Mouse (Mus musculus): ENCODE data around the gene Rnf20. TPM values are rescaled to one million over a fixed set of nuclear protein-coding genes. Genes with fewer than 3 reads are reported as not detected.
"Not testable (repeated sequence)": the region's sequence is repeated elsewhere in the genome, so short reads cannot be mapped to it uniquely, and the experiment has no call there.

Gene Rnf20
- polyA plus RNA-seq, 1 experiment from 2014 or later: 45.3 TPM

- no peak overlapping the region for H3K4me3 ChIP-seq (ENCODE audit: low read depth, low read length)
- no peak overlapping the region for H3K27ac ChIP-seq (ENCODE audit: low read length)
- no peaks in the 10 kb centered on the region for H3K4me1 ChIP-seq (ENCODE audit: control insufficient read depth, insufficient read depth, low read length)
- H3K36me3 ChIP-seq (ENCODE audit: control insufficient read depth, insufficient read depth, low read length): no peaks in the 10 kb centered on the region
- no peak overlapping the region for H3K9ac ChIP-seq (ENCODE audit: low read depth, low read length)
- ATAC-seq: no peak
- H3K4me2 ChIP-seq (ENCODE audit: low read length): no peak overlapping the region
- no peaks in the 10 kb centered on the region for H3K9me3 ChIP-seq (replicated peaks; ENCODE audit: control insufficient read depth, low read length, poor library complexity, severe bottlenecking)
- no peaks in the 10 kb centered on the region for H3K27me3 ChIP-seq (ENCODE audit: control insufficient read depth, insufficient read depth, low read depth, low read length)
- WGBS: 56% methylated on average over 1 of the region's 1 CpGs
Observed at GRCm38 (mm10) chr4:49604016-49604546, 27.7 kb upstream of the Rnf20 start.

- no peaks in the 10 kb centered on the region for H3K36me3 ChIP-seq (ENCODE audit: control insufficient read depth, insufficient read depth, low read length)
- H3K9ac ChIP-seq (ENCODE audit: low read depth, low read length): no peak overlapping the region
- H3K4me3 ChIP-seq (ENCODE audit: low read depth, low read length): no peak overlapping the region
- H3K27me3 ChIP-seq (ENCODE audit: control insufficient read depth, insufficient read depth, low read depth, low read length): no peaks in the 10 kb centered on the region
- no peak overlapping the region for H3K27ac ChIP-seq (ENCODE audit: low read length)
- WGBS: 91% methylated on average over 5 of the region's 5 CpGs
- H3K9me3 ChIP-seq (replicated peaks; ENCODE audit: control insufficient read depth, low read length, poor library complexity, severe bottlenecking): no peaks in the 10 kb centered on the region
- no peak for ATAC-seq
- H3K4me1 ChIP-seq (ENCODE audit: control insufficient read depth, insufficient read depth, low read length): no peaks in the 10 kb centered on the region
- no peak overlapping the region for H3K4me2 ChIP-seq (ENCODE audit: low read length)
Observed at GRCm38 (mm10) chr4:49604616-49605015, 27.2 kb upstream of the Rnf20 start.

DNA sequence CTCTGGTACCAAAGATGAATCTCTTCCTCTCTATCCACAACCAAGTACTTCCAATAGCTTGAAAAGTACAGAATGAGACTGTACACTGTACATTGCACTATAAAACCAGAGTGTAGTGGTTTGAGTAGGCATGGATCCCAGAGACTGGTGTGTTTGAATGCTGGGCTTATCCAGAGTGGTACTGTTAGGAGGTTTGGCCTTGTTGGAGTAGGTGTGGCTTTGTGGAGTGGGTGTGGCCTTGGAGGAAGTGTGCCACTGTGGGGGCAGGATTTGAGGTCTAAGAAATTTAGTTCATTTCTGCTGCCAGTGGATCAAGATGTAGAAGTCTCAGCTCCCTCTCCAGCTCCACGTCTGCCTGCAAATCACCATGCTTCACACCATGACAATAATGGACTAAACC is 26.3 kb upstream of the Rnf20 start:
- no peaks in the 10 kb centered on the region for H3K9me3 ChIP-seq (replicated peaks; ENCODE audit: control insufficient read depth, low read length, poor library complexity, severe bottlenecking)
- H3K4me1 ChIP-seq (ENCODE audit: control insufficient read depth, insufficient read depth, low read length): no peaks in the 10 kb centered on the region
- H3K36me3 ChIP-seq (ENCODE audit: control insufficient read depth, insufficient read depth, low read length): no peaks in the 10 kb centered on the region
- no peak for ATAC-seq
- no peak overlapping the region for H3K4me2 ChIP-seq (ENCODE audit: low read length)
- 79% methylated on average over 1 of the region's 1 CpGs for WGBS
- H3K4me3 ChIP-seq (ENCODE audit: low read depth, low read length): no peak overlapping the region
- H3K27me3 ChIP-seq (ENCODE audit: control insufficient read depth, insufficient read depth, low read depth, low read length): no peaks in the 10 kb centered on the region
- H3K27ac ChIP-seq (ENCODE audit: low read length): no peak overlapping the region
- no peak overlapping the region for H3K9ac ChIP-seq (ENCODE audit: low read depth, low read length)

DNA sequence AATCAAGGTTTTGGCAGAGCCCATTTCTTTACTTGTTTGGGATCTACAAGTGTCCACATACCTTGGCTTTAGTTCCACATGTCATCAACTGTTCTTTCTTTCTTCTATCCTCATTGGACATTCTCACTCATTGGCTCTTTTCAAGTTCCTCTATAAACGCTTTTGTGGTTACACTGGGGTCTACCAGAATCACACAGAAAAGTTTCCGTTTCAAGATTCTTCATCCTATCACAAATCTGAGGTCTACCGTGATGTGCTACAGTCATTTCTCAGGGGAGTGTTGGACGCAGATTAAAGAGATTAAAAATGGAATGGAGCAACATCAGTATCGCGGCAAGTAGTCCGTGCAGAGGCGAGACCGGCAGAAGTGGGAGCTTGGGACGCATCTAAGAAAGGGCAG is 14.9 kb upstream of the Rnf20 start:
- ATAC-seq: no peak
- no peaks in the 10 kb centered on the region for H3K36me3 ChIP-seq (ENCODE audit: control insufficient read depth, insufficient read depth, low read length)
- no peaks in the 10 kb centered on the region for H3K4me1 ChIP-seq (ENCODE audit: control insufficient read depth, insufficient read depth, low read length)
- H3K9ac ChIP-seq (ENCODE audit: low read depth, low read length): no peak overlapping the region
- no peak overlapping the region for H3K27ac ChIP-seq (ENCODE audit: low read length)
- H3K4me3 ChIP-seq (ENCODE audit: low read depth, low read length): no peak overlapping the region
- no peaks in the 10 kb centered on the region for H3K9me3 ChIP-seq (replicated peaks; ENCODE audit: control insufficient read depth, low read length, poor library complexity, severe bottlenecking)
- H3K4me2 ChIP-seq (ENCODE audit: low read length): no peak overlapping the region
- WGBS: 91% methylated on average over 10 of the region's 10 CpGs
- H3K27me3 ChIP-seq (ENCODE audit: control insufficient read depth, insufficient read depth, low read depth, low read length): no peaks in the 10 kb centered on the region

DNA sequence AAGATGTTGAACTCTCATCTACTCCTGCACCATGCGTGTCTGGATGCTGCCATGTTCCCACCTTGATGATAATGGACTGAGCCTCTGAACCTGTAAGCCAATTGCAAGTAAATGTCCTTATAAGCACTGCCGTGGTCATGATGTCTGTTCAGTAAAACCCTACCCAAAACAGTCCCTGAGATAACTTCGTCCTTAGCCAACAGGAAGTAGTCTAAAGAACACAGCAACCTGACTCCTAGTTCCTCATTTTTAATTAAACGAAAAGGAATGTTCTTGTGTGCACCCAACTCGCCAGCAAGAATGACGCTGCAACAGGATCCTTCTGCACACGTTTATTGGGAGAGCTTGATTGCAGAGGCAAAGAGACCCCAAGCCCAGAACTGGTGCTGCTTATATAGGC is 11.9 kb upstream of the Rnf20 start:
- not testable (repeated sequence) for H3K9me3 ChIP-seq (replicated peaks; ENCODE audit: control insufficient read depth, low read length, poor library complexity, severe bottlenecking); H3K27ac ChIP-seq (ENCODE audit: low read length); H3K4me1 ChIP-seq (ENCODE audit: control insufficient read depth, insufficient read depth, low read length); H3K27me3 ChIP-seq (ENCODE audit: control insufficient read depth, insufficient read depth, low read depth, low read length); H3K36me3 ChIP-seq (ENCODE audit: control insufficient read depth, insufficient read depth, low read length); H3K4me3 ChIP-seq (ENCODE audit: low read depth, low read length); H3K9ac ChIP-seq (ENCODE audit: low read depth, low read length); ATAC-seq; H3K4me2 ChIP-seq (ENCODE audit: low read length)
- whole genome bisulfite sequencing: 92% methylated on average over 7 of the region's 7 CpGs

DNA sequence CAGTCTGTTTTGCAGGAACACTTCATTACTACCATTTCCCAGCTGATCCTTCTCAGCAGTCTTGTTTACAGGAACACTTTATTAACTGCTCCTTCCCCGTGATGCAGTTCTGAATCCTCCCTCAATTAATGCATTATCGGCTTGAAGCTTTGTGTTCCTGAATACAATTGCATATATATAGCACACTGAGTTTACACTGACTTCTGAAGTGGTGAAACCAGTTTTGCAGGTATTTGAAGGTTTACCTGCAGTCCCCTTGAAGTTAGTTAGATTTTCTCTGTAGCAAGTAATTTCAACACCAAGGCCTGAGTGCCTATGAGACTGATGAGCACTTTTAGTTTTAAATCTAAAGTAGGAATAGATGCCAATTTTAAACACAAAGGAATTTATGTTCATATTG is 9.5 kb upstream of the Rnf20 start:
- no peak overlapping the region for H3K4me3 ChIP-seq (ENCODE audit: low read depth, low read length)
- H3K9ac ChIP-seq (ENCODE audit: low read depth, low read length): no peak overlapping the region
- no peaks in the 10 kb centered on the region for H3K36me3 ChIP-seq (ENCODE audit: control insufficient read depth, insufficient read depth, low read length)
- no peaks in the 10 kb centered on the region for H3K4me1 ChIP-seq (ENCODE audit: control insufficient read depth, insufficient read depth, low read length)
- no peak overlapping the region for H3K4me2 ChIP-seq (ENCODE audit: low read length)
- 87% methylated on average over 2 of the region's 2 CpGs for WGBS
- H3K27me3 ChIP-seq (ENCODE audit: control insufficient read depth, insufficient read depth, low read depth, low read length): no peaks in the 10 kb centered on the region
- H3K27ac ChIP-seq (ENCODE audit: low read length): no peak overlapping the region
- H3K9me3 ChIP-seq (replicated peaks; ENCODE audit: control insufficient read depth, low read length, poor library complexity, severe bottlenecking): no peaks in the 10 kb centered on the region
- ATAC-seq: no peak

DNA sequence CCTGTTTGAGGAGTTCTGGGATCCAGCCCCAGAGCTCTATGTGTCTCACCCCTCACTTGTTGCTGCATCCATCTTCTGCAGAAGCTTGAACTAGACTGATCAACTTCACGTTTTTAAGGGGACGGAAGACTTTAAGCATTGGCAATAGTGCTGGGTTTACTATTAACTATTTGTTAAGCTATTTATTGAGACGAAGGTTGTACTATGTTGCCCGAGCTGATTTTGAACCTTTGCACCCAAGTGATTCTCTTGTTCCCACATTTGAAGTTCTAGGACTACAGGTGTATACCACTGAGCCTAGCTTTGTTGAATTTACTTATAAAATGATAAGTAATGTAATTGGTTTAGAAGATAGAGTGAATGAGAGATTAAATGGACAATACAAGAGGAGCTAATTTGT is 7.9 kb upstream of the Rnf20 start:
- Histone ChIP-seq H3K27me3 (ENCODE audit: control insufficient read depth, insufficient read depth, low read depth, low read length) (no peaks in the 10 kb centered on the region), H3K9me3 (replicated peaks; ENCODE audit: control insufficient read depth, low read length, poor library complexity, severe bottlenecking) (no peaks in the 10 kb centered on the region), H3K9ac (ENCODE audit: low read depth, low read length) (no peak overlapping the region), H3K4me3 (ENCODE audit: low read depth, low read length) (no peak overlapping the region), H3K4me2 (ENCODE audit: low read length) (no peak overlapping the region), H3K4me1 (ENCODE audit: control insufficient read depth, insufficient read depth, low read length) (no peaks in the 10 kb centered on the region), H3K27ac (ENCODE audit: low read length) (no peak overlapping the region), H3K36me3 (ENCODE audit: control insufficient read depth, insufficient read depth, low read length) (no peaks in the 10 kb centered on the region)
- no peak for ATAC-seq
- 88% methylated on average over 4 of the region's 4 CpGs for WGBS

DNA sequence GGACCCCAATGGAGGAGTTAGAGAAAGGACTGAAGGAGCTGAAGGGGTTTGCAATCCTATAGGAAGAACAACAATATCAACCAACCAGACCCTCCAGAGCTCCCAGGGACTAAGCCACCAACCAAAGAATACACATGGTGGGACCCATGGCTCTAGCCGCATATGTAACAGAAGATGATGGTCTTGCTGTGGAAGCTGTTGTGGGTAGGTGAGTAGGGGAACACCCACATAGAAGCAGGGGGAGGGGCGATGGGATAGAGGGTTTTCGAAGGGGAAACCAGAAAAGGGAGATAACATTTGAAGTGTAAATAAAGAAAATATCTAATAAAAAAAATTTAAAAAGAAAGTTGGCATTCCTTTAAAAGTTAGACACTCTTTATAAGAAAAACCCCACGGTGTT is 6.8 kb upstream of the Rnf20 start:
- H3K4me1 ChIP-seq (ENCODE audit: control insufficient read depth, insufficient read depth, low read length); H3K27me3 ChIP-seq (ENCODE audit: control insufficient read depth, insufficient read depth, low read depth, low read length); H3K27ac ChIP-seq (ENCODE audit: low read length); H3K9ac ChIP-seq (ENCODE audit: low read depth, low read length); H3K4me3 ChIP-seq (ENCODE audit: low read depth, low read length); H3K36me3 ChIP-seq (ENCODE audit: control insufficient read depth, insufficient read depth, low read length); H3K9me3 ChIP-seq (replicated peaks; ENCODE audit: control insufficient read depth, low read length, poor library complexity, severe bottlenecking); H3K4me2 ChIP-seq (ENCODE audit: low read length); ATAC-seq: not testable (repeated sequence)
- WGBS: 88% methylated on average over 4 of the region's 4 CpGs

GRCm38 (mm10) chr4:49626973-49627372 is 4.8 kb upstream of the Rnf20 start:
- Histone ChIP-seq H3K9ac (ENCODE audit: low read depth, low read length) (no peak overlapping the region), H3K4me1 (ENCODE audit: control insufficient read depth, insufficient read depth, low read length) (no peaks in the 10 kb centered on the region), H3K4me3 (ENCODE audit: low read depth, low read length) (no peak overlapping the region), H3K27me3 (ENCODE audit: control insufficient read depth, insufficient read depth, low read depth, low read length) (no peaks in the 10 kb centered on the region), H3K27ac (ENCODE audit: low read length) (no peak overlapping the region), H3K36me3 (ENCODE audit: control insufficient read depth, insufficient read depth, low read length) (no peaks in the 10 kb centered on the region), H3K9me3 (replicated peaks; ENCODE audit: control insufficient read depth, low read length, poor library complexity, severe bottlenecking) (no peaks in the 10 kb centered on the region), H3K4me2 (ENCODE audit: low read length) (no peak overlapping the region)
- no peak for ATAC-seq
- 3% methylated on average over 3 of the region's 3 CpGs for WGBS

- Histone ChIP-seq H3K9me3 (replicated peaks; ENCODE audit: control insufficient read depth, low read length, poor library complexity, severe bottlenecking) (no peaks in the 10 kb centered on the region), H3K9ac (ENCODE audit: low read depth, low read length) (no peak overlapping the region), H3K27me3 (ENCODE audit: control insufficient read depth, insufficient read depth, low read depth, low read length) (no peaks in the 10 kb centered on the region), H3K27ac (ENCODE audit: low read length) (no peak overlapping the region), H3K4me1 (ENCODE audit: control insufficient read depth, insufficient read depth, low read length) (peaks cover 12% of the 10 kb centered on the region), H3K4me3 (ENCODE audit: low read depth, low read length) (no peak overlapping the region), H3K4me2 (ENCODE audit: low read length) (no peak overlapping the region), H3K36me3 (ENCODE audit: control insufficient read depth, insufficient read depth, low read length) (no peaks in the 10 kb centered on the region)
- 79% methylated on average over 5 of the region's 5 CpGs for WGBS
- ATAC-seq: no peak
Observed at GRCm38 (mm10) chr4:49628941-49629340, 2.9 kb upstream of the Rnf20 start.

Data from midbrain, embryonic 16.5 days (tissue).